Mouse (Mus musculus) embryonic facial prominence, embryonic 11.5 days (tissue): Measurements from ENCODE around the gene Peli1. TPM values are rescaled to one million over a fixed set of nuclear protein-coding genes. Genes with fewer than 3 reads are reported as not detected.

Source experiments
- ATAC-seq: fragments of 200-750 bp; cut with Nextera tagmentation; replicated peaks from 2 replicates; pipeline ENCODE4 v1.8.0; 2017; ENCODE audit warnings: low read depth; ENCODE audit not compliant: insufficient number of reproducible peaks, low FRiP score, low TSS enrichment
- DNase-seq: peaks from one replicate; pipeline ENCODE4 v3.0.0-alpha.2; 2015; ENCODE audit warnings: low spot score
- H3K27ac ChIP-seq: fragments of 300-500 bp; sonication (generic); replicated peaks from 2 replicates; pipeline ENCODE4 v1.5.1; 2014; ENCODE audit warnings: mild to moderate bottlenecking, low read depth, low read length, control low read depth
- H3K27me3 ChIP-seq: fragments of 300-500 bp; sonication (generic); 2 replicates; pipeline ENCODE4 v1.6.1; 2014; ENCODE audit warnings: mild to moderate bottlenecking, low read length, moderate library complexity, mixed read lengths; ENCODE audit not compliant: control insufficient read depth, insufficient read depth
- H3K36me3 ChIP-seq: fragments of 300-500 bp; sonication (generic); replicated peaks from 2 replicates; pipeline ENCODE4 v1.6.1; 2014; ENCODE audit warnings: low read depth, mild to moderate bottlenecking, low read length, moderate library complexity, mixed read lengths; ENCODE audit not compliant: control insufficient read depth, insufficient read depth
- H3K4me1 ChIP-seq: fragments of 300-500 bp; sonication (generic); 2 replicates; pipeline ENCODE4 v1.6.1; 2014; ENCODE audit warnings: low read length, mixed read lengths; ENCODE audit not compliant: control insufficient read depth, insufficient read depth
- H3K4me2 ChIP-seq: fragments of 300-500 bp; sonication (generic); 2 replicates; pipeline ENCODE4 v1.6.1; 2014; ENCODE audit warnings: low read depth, mild to moderate bottlenecking, control low read depth, low read length, moderate library complexity
- H3K4me3 ChIP-seq: fragments of 300-500 bp; sonication (generic); 2 replicates; pipeline ENCODE4 v1.5.1; 2014; ENCODE audit warnings: low read depth, low read length, control low read depth
- H3K9ac ChIP-seq: fragments of 300-500 bp; sonication (generic); replicated peaks from 2 replicates; pipeline ENCODE4 v1.6.1; 2014; ENCODE audit warnings: mild to moderate bottlenecking, control low read depth, low read length
- H3K9me3 ChIP-seq: fragments of 300-500 bp; sonication (generic); replicated peaks from 2 replicates; pipeline ENCODE4 v1.6.1; 2016; ENCODE audit warnings: mild to moderate bottlenecking, low read length, inconsistent platforms, mixed read lengths; ENCODE audit not compliant: control insufficient read depth
- WGBS: fragments of 180-500 bp; shearing (Covaris S2); extraction: QIAGEN DNeasy Blood & Tissue Kit; methylation state at CpG from one replicate; pipeline ENCODE4 v1.1.7; 2014; 5-methylcytosine and 5-hydroxymethylcytosine counted together
- polyA plus RNA-seq: library from polyadenylated mRNA; unstranded; fragments of >200 nt; fragmentation: Nextera tagmentation; extraction: Ambion mirVana; gene quantifications from 2 replicates; pipeline ENCODE4 v1.2.1, GENCODE M21; 2014

The Peli1 gene
- polyA plus RNA-seq, 1 experiment from 2014 or later, result 86.9 TPM

- no peaks in the 10 kb centered on the region for H3K27me3 ChIP-seq
- ATAC-seq (no peak), DNase-seq (no peak)
- no peak overlapping the region for H3K27ac ChIP-seq
- no peak overlapping the region for H3K4me3 ChIP-seq
- no peaks in the 10 kb centered on the region for H3K9me3 ChIP-seq
- 81% methylated on average over 5 of the region's 5 CpGs for WGBS
- no peaks in the 10 kb centered on the region for H3K4me1 ChIP-seq
- H3K9ac ChIP-seq, result no peak overlapping the region
- H3K36me3 ChIP-seq, result no peaks in the 10 kb centered on the region
- no peak overlapping the region for H3K4me2 ChIP-seq
Observed at GRCm38 (mm10) chr11:21058415-21058781, 32.7 kb upstream of the Peli1 start.

DNA sequence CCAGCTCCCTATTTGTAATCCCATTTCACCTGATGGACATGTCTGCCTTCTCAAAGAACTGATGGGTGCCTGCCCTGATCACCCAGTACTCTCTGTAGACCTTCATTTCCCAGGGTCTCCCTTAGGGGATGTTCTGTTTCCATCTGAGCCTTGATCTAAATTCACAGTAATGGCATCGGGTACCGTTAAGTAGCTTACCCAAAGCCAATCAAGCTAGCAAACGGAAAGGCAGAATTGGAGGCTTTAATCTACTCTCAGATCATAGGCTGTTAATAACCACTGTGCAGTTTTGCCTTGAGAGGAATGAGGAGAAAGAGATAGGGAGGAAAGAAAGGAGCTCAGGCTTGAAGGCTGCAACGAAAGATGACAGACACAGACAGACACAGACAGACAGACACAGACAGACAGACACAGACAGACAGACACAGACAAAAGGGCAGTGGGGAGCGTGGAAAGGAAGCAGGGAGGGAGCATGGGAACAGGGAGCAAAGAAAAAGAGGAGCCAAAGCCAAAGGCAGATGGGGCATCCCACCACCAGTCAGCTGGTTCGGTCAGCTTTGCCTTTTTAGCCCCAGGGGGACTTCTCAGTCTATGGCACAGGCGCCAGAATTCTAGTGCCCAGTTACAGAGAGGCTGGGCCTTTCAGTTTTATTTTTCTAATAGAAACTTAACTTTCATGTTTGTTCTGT is 30.6 kb upstream of the Peli1 start:
- 70% methylated on average over 7 of the region's 7 CpGs for WGBS
- Histone ChIP-seq H3K4me1 (no peaks in the 10 kb centered on the region), H3K27ac (no peak overlapping the region), H3K4me3 (no peak overlapping the region), H3K36me3 (no peaks in the 10 kb centered on the region), H3K4me2 (no peak overlapping the region), H3K27me3 (no peaks in the 10 kb centered on the region), H3K9ac (no peak overlapping the region), H3K9me3 (no peaks in the 10 kb centered on the region)
- DNase-seq (no peak), ATAC-seq (no peak)

- Histone ChIP-seq H3K9ac (no peak overlapping the region), H3K4me3 (no peak overlapping the region), H3K4me1 (no peaks in the 10 kb centered on the region), H3K27me3 (no peaks in the 10 kb centered on the region), H3K9me3 (no peaks in the 10 kb centered on the region), H3K27ac (no peak overlapping the region), H3K36me3 (no peaks in the 10 kb centered on the region), H3K4me2 (no peak overlapping the region)
- no peak for DNase-seq
- WGBS, result 85% methylated on average over 8 of the region's 8 CpGs
- no peak for ATAC-seq
Observed at GRCm38 (mm10) chr11:21061075-21061403, 30.1 kb upstream of the Peli1 start.

DNA sequence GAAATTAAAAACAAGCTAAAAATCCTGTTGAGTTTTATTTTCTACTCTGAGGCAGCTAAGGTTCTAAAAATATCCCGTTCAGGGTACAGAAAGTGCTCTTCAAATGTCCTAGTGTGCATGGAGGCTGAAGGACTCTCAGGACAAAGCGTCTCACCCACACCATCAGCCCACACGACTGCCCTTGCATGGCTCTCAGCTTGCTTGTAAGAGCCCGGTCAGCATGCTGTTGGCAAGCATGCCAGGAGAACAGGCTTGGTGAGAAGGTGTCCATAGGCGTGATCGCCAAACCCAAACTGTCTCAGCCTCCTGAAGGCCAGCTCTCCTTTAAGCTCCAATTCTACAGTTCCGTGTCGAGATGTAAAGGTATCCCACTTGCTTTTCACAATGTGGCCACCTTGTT is 29.7 kb upstream of the Peli1 start:
- H3K9me3 ChIP-seq, result no peaks in the 10 kb centered on the region
- WGBS, result 88% methylated on average over 8 of the region's 8 CpGs
- H3K4me1 ChIP-seq, result no peaks in the 10 kb centered on the region
- no peak overlapping the region for H3K4me2 ChIP-seq
- H3K9ac ChIP-seq, result no peak overlapping the region
- ATAC-seq (no peak), DNase-seq (no peak)
- no peaks in the 10 kb centered on the region for H3K36me3 ChIP-seq
- no peaks in the 10 kb centered on the region for H3K27me3 ChIP-seq
- H3K27ac ChIP-seq, result no peak overlapping the region
- no peak overlapping the region for H3K4me3 ChIP-seq

DNA sequence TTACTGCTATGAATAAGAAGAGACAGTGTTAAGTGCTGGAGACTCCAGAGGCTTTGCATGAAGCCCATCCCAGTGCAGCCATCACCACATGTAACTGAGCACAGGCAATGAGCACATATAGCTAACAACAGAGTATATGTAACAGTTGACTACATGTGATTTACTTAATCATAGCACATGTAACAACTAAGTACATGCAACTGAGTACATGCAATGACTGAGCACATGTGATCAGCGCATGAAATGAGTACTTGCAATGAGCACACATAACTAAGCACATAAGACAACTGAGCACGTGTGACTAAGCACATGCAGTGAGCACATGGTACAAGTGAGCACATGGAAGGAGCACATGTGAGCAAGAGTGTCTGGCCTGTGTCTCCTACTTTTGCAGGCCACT is 29.0 kb upstream of the Peli1 start:
- Histone ChIP-seq H3K4me3 (no peak overlapping the region), H3K9me3 (no peaks in the 10 kb centered on the region), H3K4me1 (no peaks in the 10 kb centered on the region), H3K36me3 (no peaks in the 10 kb centered on the region), H3K9ac (no peak overlapping the region), H3K4me2 (no peak overlapping the region), H3K27me3 (no peaks in the 10 kb centered on the region), H3K27ac (no peak overlapping the region)
- ATAC-seq (no peak), DNase-seq (no peak)
- WGBS, result 92% methylated on average over 2 of the region's 2 CpGs

- H3K4me3 ChIP-seq, result no peak overlapping the region
- H3K27me3 ChIP-seq, result no peaks in the 10 kb centered on the region
- H3K4me1 ChIP-seq, result no peaks in the 10 kb centered on the region
- no peak overlapping the region for H3K4me2 ChIP-seq
- DNase-seq (no peak), ATAC-seq (no peak)
- H3K27ac ChIP-seq, result no peak overlapping the region
- 86% methylated on average over 3 of the region's 3 CpGs for WGBS
- no peaks in the 10 kb centered on the region for H3K36me3 ChIP-seq
- H3K9me3 ChIP-seq, result no peaks in the 10 kb centered on the region
- H3K9ac ChIP-seq, result no peak overlapping the region
Observed at GRCm38 (mm10) chr11:21063271-21063670, 27.8 kb upstream of the Peli1 start.

DNA sequence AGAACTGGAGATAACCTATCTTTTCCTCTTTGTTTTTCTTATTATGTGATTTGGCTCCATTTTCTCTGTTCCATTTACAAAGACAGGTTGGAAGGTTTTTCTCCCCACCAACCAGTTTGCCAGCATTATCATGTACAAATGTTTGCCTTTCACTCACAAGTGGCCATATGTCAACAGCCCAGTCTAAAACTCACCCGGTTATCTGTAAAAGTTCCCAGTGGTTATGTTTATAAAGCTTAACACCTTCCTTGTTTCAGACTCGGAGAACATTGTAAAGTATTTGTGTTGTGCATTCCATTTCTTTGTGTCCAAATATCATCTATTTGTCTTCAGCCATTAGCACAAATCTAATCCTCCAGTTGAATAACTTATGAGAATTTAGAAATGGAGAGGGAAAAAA is 11.7 kb upstream of the Peli1 start:
- H3K4me2 ChIP-seq, result no peak overlapping the region
- H3K9me3 ChIP-seq, result no peaks in the 10 kb centered on the region
- no peak overlapping the region for H3K27ac ChIP-seq
- no peaks in the 10 kb centered on the region for H3K27me3 ChIP-seq
- H3K4me3 ChIP-seq, result no peak overlapping the region
- WGBS, result 63% methylated on average over 2 of the region's 2 CpGs
- ATAC-seq (no peak), DNase-seq (no peak)
- no peaks in the 10 kb centered on the region for H3K36me3 ChIP-seq
- H3K4me1 ChIP-seq, result no peaks in the 10 kb centered on the region
- H3K9ac ChIP-seq, result no peak overlapping the region

GRCm38 (mm10) chr11:21079851-21080362 is 11.2 kb upstream of the Peli1 start:
- ATAC-seq (no peak), DNase-seq (no peak)
- Histone ChIP-seq H3K9ac (no peak overlapping the region), H3K36me3 (no peaks in the 10 kb centered on the region), H3K4me1 (no peaks in the 10 kb centered on the region), H3K4me2 (no peak overlapping the region), H3K4me3 (no peak overlapping the region), H3K27ac (no peak overlapping the region), H3K27me3 (no peaks in the 10 kb centered on the region), H3K9me3 (no peaks in the 10 kb centered on the region)
- WGBS, result 56% methylated on average over 3 of the region's 3 CpGs
